Mouse (Mus musculus) stomach, postnatal 0 days (tissue): ENCODE data around the gene Ccdc7a. TPM values are rescaled to one million over a fixed set of nuclear protein-coding genes. Genes with fewer than 3 reads are reported as not detected.

Source experiments
- ATAC-seq: fragments of 200-750 bp; cut with Nextera tagmentation; 2 replicates; pipeline ENCODE4 v1.8.0; 2017; ENCODE audit not compliant: low FRiP score, low TSS enrichment
- DNase-seq: peaks from one replicate; pipeline ENCODE4 v3.0.0-alpha.2; 2016; ENCODE audit warnings: low spot score
- H3K27ac ChIP-seq: fragments of 300-500 bp; sonication (generic); replicated peaks from 2 replicates; pipeline ENCODE4 v1.5.1; 2014; ENCODE audit warnings: mild to moderate bottlenecking, control low read depth
- H3K27me3 ChIP-seq: fragments of 300-500 bp; sonication (generic); 2 replicates; pipeline ENCODE4 v1.6.1; 2014; ENCODE audit warnings: low read length; ENCODE audit not compliant: control insufficient read depth, insufficient read depth
- H3K36me3 ChIP-seq: fragments of 300-500 bp; sonication (generic); 2 replicates; pipeline ENCODE4 v1.6.1; 2014; ENCODE audit warnings: low read length, mixed read lengths; ENCODE audit not compliant: control insufficient read depth, insufficient read depth
- H3K4me1 ChIP-seq: fragments of 300-500 bp; sonication (generic); replicated peaks from 2 replicates; pipeline ENCODE4 v1.6.1; 2014; ENCODE audit warnings: antibody characterized with exemption; ENCODE audit not compliant: control insufficient read depth, insufficient read depth
- H3K4me2 ChIP-seq: fragments of 300-500 bp; sonication (generic); replicated peaks from 2 replicates; pipeline ENCODE4 v1.6.1; 2014; ENCODE audit warnings: low read depth, mild to moderate bottlenecking, control low read depth, moderate library complexity
- H3K4me3 ChIP-seq: fragments of 300-500 bp; sonication (generic); 2 replicates; pipeline ENCODE4 v1.5.1; 2014; ENCODE audit warnings: low read depth, low read length, control low read depth
- H3K9ac ChIP-seq: fragments of 300-500 bp; sonication (generic); 2 replicates; pipeline ENCODE4 v1.6.1; 2014; ENCODE audit warnings: mild to moderate bottlenecking, low read length, control low read depth, mixed read lengths
- H3K9me3 ChIP-seq: fragments of 300-500 bp; sonication (generic); 2 replicates; pipeline ENCODE4 v1.6.1; 2016; ENCODE audit warnings: low read length; ENCODE audit not compliant: control insufficient read depth
- CTCF ChIP-seq: IDR thresholded peaks from 2 replicates; pipeline ENCODE4 v1.5.1; 2016; ENCODE audit warnings: antibody characterized with exemption, low read depth, mild to moderate bottlenecking, moderate library complexity
- EP300 ChIP-seq: optimal IDR thresholded peaks from 2 replicates; pipeline ENCODE3; 2016; ENCODE audit warnings: antibody characterized with exemption
- WGBS: fragments of 180-500 bp; shearing (Covaris S2); extraction: QIAGEN DNeasy Blood & Tissue Kit; methylation state at CpG from one replicate; pipeline ENCODE4 v1.1.7; 2014; 5-methylcytosine and 5-hydroxymethylcytosine counted together
- polyA plus RNA-seq: library from polyadenylated mRNA; unstranded; fragments of >200 nt; fragmentation: Nextera tagmentation; extraction: Ambion mirVana; gene quantifications from 2 replicates; pipeline ENCODE4 v1.2.1, GENCODE M21; 2015

Gene Ccdc7a
- polyA plus RNA-seq, 1 experiment from 2014 or later = not detected

GRCm38 (mm10) chr8:128732254-128732653 is 333.1 kb downstream of the Ccdc7a start:
- 74% methylated on average over 2 of the region's 2 CpGs for WGBS
- H3K9me3 ChIP-seq = no peaks in the 10 kb centered on the region
- no peak overlapping the region for H3K9ac ChIP-seq
- no peak overlapping the region for H3K4me3 ChIP-seq
- H3K36me3 ChIP-seq = peaks cover 10% of the 10 kb centered on the region; the same call in 1 of the 2 replicates
- DNase-seq (no peak), ATAC-seq (no peak)
- H3K27ac ChIP-seq = no peak overlapping the region
- H3K27me3 ChIP-seq = no peaks in the 10 kb centered on the region
- no peaks in the 10 kb centered on the region for H3K4me1 ChIP-seq
- H3K4me2 ChIP-seq = no peak overlapping the region
- TF ChIP-seq EP300 (no peak), CTCF (no peak)

- DNase-seq = no peak
- H3K27me3 ChIP-seq = no peaks in the 10 kb centered on the region
- TF ChIP-seq EP300 = no peak
- no peak for TF ChIP-seq CTCF
- no peak for ATAC-seq
- H3K4me1 ChIP-seq = no peaks in the 10 kb centered on the region
- peaks cover 11% of the 10 kb centered on the region for H3K36me3 ChIP-seq
- no peak overlapping the region for H3K4me3 ChIP-seq
- H3K9ac ChIP-seq = no peak overlapping the region
- no peak overlapping the region for H3K4me2 ChIP-seq
- no peaks in the 10 kb centered on the region for H3K9me3 ChIP-seq
- H3K27ac ChIP-seq = no peak overlapping the region
- WGBS = 95% methylated on average over 1 of the region's 1 CpGs
These were observed 338.1 kb downstream of the Ccdc7a start for GRCm38 (mm10) chr8:128727213-128727612.

GRCm38 (mm10) chr8:128724819-128725218 is 340.5 kb downstream of the Ccdc7a start:
- Histone ChIP-seq H3K4me1 (no peaks in the 10 kb centered on the region), H3K9me3 (no peaks in the 10 kb centered on the region), H3K9ac (no peak overlapping the region), H3K4me2 (no peak overlapping the region), H3K36me3 (peaks cover 15% of the 10 kb centered on the region), H3K27ac (no peak overlapping the region), H3K27me3 (no peaks in the 10 kb centered on the region), H3K4me3 (no peak overlapping the region)
- ATAC-seq = no peak
- DNase-seq = no peak
- TF ChIP-seq CTCF (peak; percentile 79), EP300 (no peak)
- 52% methylated on average over 1 of the region's 1 CpGs for WGBS

- H3K36me3 ChIP-seq = peaks cover 33% of the 10 kb centered on the region
- H3K4me3 ChIP-seq = no peak overlapping the region
- ATAC-seq (no peak), DNase-seq (no peak)
- no peak overlapping the region for H3K9ac ChIP-seq
- H3K4me1 ChIP-seq = no peaks in the 10 kb centered on the region
- H3K4me2 ChIP-seq = no peak overlapping the region
- TF ChIP-seq CTCF (no peak), EP300 (no peak)
- no peak overlapping the region for H3K27ac ChIP-seq
- H3K27me3 ChIP-seq = no peaks in the 10 kb centered on the region
- no peaks in the 10 kb centered on the region for H3K9me3 ChIP-seq
These were observed 349.1 kb downstream of the Ccdc7a start for GRCm38 (mm10) chr8:128716184-128716583.

- H3K4me3 ChIP-seq = no peak overlapping the region
- H3K27ac ChIP-seq = no peak overlapping the region
- peaks cover 18% of the 10 kb centered on the region for H3K36me3 ChIP-seq
- ATAC-seq (0 out of 2 replicates have a peak, but pooled peaks have one; percentile 40), DNase-seq (peak; percentile 77)
- WGBS = 45% methylated on average over 3 of the region's 3 CpGs
- no peaks in the 10 kb centered on the region for H3K9me3 ChIP-seq
- no peak overlapping the region for H3K4me2 ChIP-seq
- H3K4me1 ChIP-seq = no peaks in the 10 kb centered on the region
- H3K9ac ChIP-seq = no peak overlapping the region
- no peak for TF ChIP-seq EP300
- TF ChIP-seq CTCF = peak; percentile 91
- no peaks in the 10 kb centered on the region for H3K27me3 ChIP-seq
These were observed 356.1 kb downstream of the Ccdc7a start for GRCm38 (mm10) chr8:128709261-128709660.

- Histone ChIP-seq H3K4me2 (no peak overlapping the region), H3K9ac (no peak overlapping the region), H3K4me3 (no peak overlapping the region), H3K4me1 (peaks cover 3% of the 10 kb centered on the region; the same call in 1 of the 2 replicates), H3K9me3 (no peaks in the 10 kb centered on the region), H3K36me3 (peaks cover 4% of the 10 kb centered on the region; the same call in 1 of the 2 replicates), H3K27me3 (no peaks in the 10 kb centered on the region), H3K27ac (peak overlapping the region; percentile 35; the same call in 1 of the 2 replicates)
- TF ChIP-seq EP300 (no peak), CTCF (no peak)
- WGBS = 68% methylated on average over 2 of the region's 2 CpGs
- DNase-seq = no peak
- no peak for ATAC-seq
These were observed 360.5 kb downstream of the Ccdc7a start for GRCm38 (mm10) chr8:128704836-128705235.
